Mouse (Mus musculus) forebrain, embryonic 11.5 days (tissue): ENCODE measurements around the gene Rbm20. TPM values are rescaled to one million over a fixed set of nuclear protein-coding genes. Genes with fewer than 3 reads are reported as not detected.
"Not testable (repeated sequence)": the region's sequence is repeated elsewhere in the genome, so short reads cannot be mapped to it uniquely, and the experiment has no call there.

Source experiments
- ATAC-seq: fragments of 200-750 bp; cut with Nextera tagmentation; replicated peaks from 2 replicates; pipeline ENCODE4 v1.8.0; 2017; ENCODE audit warnings: moderate TSS enrichment; ENCODE audit not compliant: low FRiP score
- DNase-seq: peaks from one replicate; pipeline ENCODE4 v3.0.0-alpha.2; 2017; ENCODE audit warnings: low spot score
- H3K27ac ChIP-seq: fragments of 300-500 bp; sonication (generic); 2 replicates; pipeline ENCODE4 v1.5.1; 2014; ENCODE audit warnings: low read depth, low read length
- H3K27me3 ChIP-seq: fragments of 300-500 bp; sonication (generic); 2 replicates; pipeline ENCODE4 v1.6.1; 2014; ENCODE audit warnings: mild to moderate bottlenecking, low read length, mixed read lengths; ENCODE audit not compliant: control insufficient read depth, insufficient read depth
- H3K36me3 ChIP-seq: fragments of 300-500 bp; sonication (generic); 2 replicates; pipeline ENCODE4 v1.6.1; 2014; ENCODE audit warnings: mild to moderate bottlenecking, low read length, moderate library complexity, mixed read lengths; ENCODE audit not compliant: control insufficient read depth, insufficient read depth
- H3K4me1 ChIP-seq: fragments of 300-500 bp; sonication (generic); replicated peaks from 2 replicates; pipeline ENCODE4 v1.6.1; 2014; ENCODE audit warnings: low read length, mixed read lengths; ENCODE audit not compliant: control insufficient read depth, insufficient read depth
- H3K4me2 ChIP-seq: fragments of 300-500 bp; sonication (generic); 2 replicates; pipeline ENCODE4 v1.6.1; 2014; ENCODE audit warnings: low read depth, mild to moderate bottlenecking, low read length, moderate library complexity, mixed read lengths; ENCODE audit not compliant: severe bottlenecking
- H3K4me3 ChIP-seq: fragments of 300-500 bp; sonication (generic); 2 replicates; pipeline ENCODE4 v1.5.1; 2014; ENCODE audit warnings: low read depth, low read length
- H3K9ac ChIP-seq: fragments of 300-500 bp; sonication (generic); 2 replicates; pipeline ENCODE4 v1.6.1; 2014; ENCODE audit warnings: low read length
- H3K9me3 ChIP-seq: fragments of 300-500 bp; sonication (generic); 2 replicates; pipeline ENCODE4 v1.6.1; 2016; ENCODE audit warnings: low read length, mixed read lengths; ENCODE audit not compliant: control insufficient read depth
- WGBS: fragments of 180-500 bp; shearing (Covaris S2); extraction: QIAGEN DNeasy Blood & Tissue Kit; methylation state at CpG from one replicate; pipeline ENCODE4 v1.1.7; 2014; 5-methylcytosine and 5-hydroxymethylcytosine counted together
- polyA plus RNA-seq: library from polyadenylated mRNA; unstranded; fragments of >200 nt; fragmentation: Nextera tagmentation; extraction: Ambion mirVana; gene quantifications from 2 replicates; pipeline ENCODE4 v1.2.1, GENCODE M21; 2014

The Rbm20 gene
- polyA plus RNA-seq, 1 experiment from 2014 or later = 4.6 TPM

GRCm38 (mm10) chr19:53649802-53650201 is 27.3 kb upstream of the Rbm20 start:
- Histone ChIP-seq H3K27me3 (no peaks in the 10 kb centered on the region), H3K4me1 (peaks cover 7% of the 10 kb centered on the region), H3K9ac (no peak overlapping the region), H3K36me3 (no peaks in the 10 kb centered on the region; the same call in 1 of the 2 replicates), H3K4me2 (no peak overlapping the region), H3K27ac (no peak overlapping the region), H3K4me3 (no peak overlapping the region), H3K9me3 (no peaks in the 10 kb centered on the region)
- no peak for ATAC-seq
- WGBS = 80% methylated on average over 5 of the region's 5 CpGs
- DNase-seq = no peak

GRCm38 (mm10) chr19:53650921-53651320 is 26.2 kb upstream of the Rbm20 start:
- DNase-seq = no peak
- no peak for ATAC-seq
- Histone ChIP-seq H3K4me3 (no peak overlapping the region), H3K9ac (no peak overlapping the region), H3K4me1 (peaks cover 7% of the 10 kb centered on the region), H3K4me2 (no peak overlapping the region), H3K9me3 (no peaks in the 10 kb centered on the region), H3K27me3 (no peaks in the 10 kb centered on the region), H3K27ac (no peak overlapping the region), H3K36me3 (no peaks in the 10 kb centered on the region; the same call in 1 of the 2 replicates)
- WGBS = 88% methylated on average over 7 of the region's 7 CpGs

- peaks cover 7% of the 10 kb centered on the region for H3K4me1 ChIP-seq
- H3K9me3 ChIP-seq = no peaks in the 10 kb centered on the region
- WGBS = 74% methylated on average over 9 of the region's 9 CpGs
- no peaks in the 10 kb centered on the region for H3K27me3 ChIP-seq
- H3K4me2 ChIP-seq = no peak overlapping the region
- no peak overlapping the region for H3K4me3 ChIP-seq
- no peak overlapping the region for H3K9ac ChIP-seq
- H3K36me3 ChIP-seq = no peaks in the 10 kb centered on the region
- H3K27ac ChIP-seq = no peak overlapping the region
- ATAC-seq (no peak), DNase-seq (no peak)
Measured at GRCm38 (mm10) chr19:53652267-53652666, 24.8 kb upstream of the Rbm20 start.

- no peak overlapping the region for H3K4me2 ChIP-seq
- no peaks in the 10 kb centered on the region for H3K36me3 ChIP-seq
- no peak overlapping the region for H3K27ac ChIP-seq
- peaks cover 7% of the 10 kb centered on the region for H3K4me1 ChIP-seq
- DNase-seq (no peak), ATAC-seq (peak; percentile 42)
- no peaks in the 10 kb centered on the region for H3K27me3 ChIP-seq
- 72% methylated on average over 20 of the region's 20 CpGs for WGBS
- H3K4me3 ChIP-seq = no peak overlapping the region
- no peaks in the 10 kb centered on the region for H3K9me3 ChIP-seq
- H3K9ac ChIP-seq = no peak overlapping the region
Measured at GRCm38 (mm10) chr19:53653624-53654467, 23.3 kb upstream of the Rbm20 start.

GRCm38 (mm10) chr19:53656443-53656842 is 20.7 kb upstream of the Rbm20 start:
- H3K27me3 ChIP-seq, ATAC-seq, H3K4me1 ChIP-seq, DNase-seq, H3K9me3 ChIP-seq, H3K9ac ChIP-seq, H3K4me2 ChIP-seq, H3K27ac ChIP-seq, H3K36me3 ChIP-seq, H3K4me3 ChIP-seq: not testable (repeated sequence)
- WGBS = 92% methylated on average over 10 of the region's 11 CpGs

- no peak for ATAC-seq
- Histone ChIP-seq H3K4me2 (no peak overlapping the region), H3K27ac (no peak overlapping the region)
Measured at GRCm38 (mm10) chr19:53657437-53657836, 19.7 kb upstream of the Rbm20 start.

GRCm38 (mm10) chr19:53660722-53661420 is 16.2 kb upstream of the Rbm20 start:
- DNase-seq = peak; percentile 31
- WGBS = 89% methylated on average over 9 of the region's 9 CpGs
- no peaks in the 10 kb centered on the region for H3K36me3 ChIP-seq

More at GRCm38 (mm10) chr19:53657437-53657836, 19.7 kb upstream of the Rbm20 start:
- no peaks in the 10 kb centered on the region for H3K9me3 ChIP-seq
- H3K4me1 ChIP-seq = peaks cover 8% of the 10 kb centered on the region
- no peaks in the 10 kb centered on the region for H3K36me3 ChIP-seq
- no peak overlapping the region for H3K4me3 ChIP-seq
- no peaks in the 10 kb centered on the region for H3K27me3 ChIP-seq
- no peak for DNase-seq
- no peak overlapping the region for H3K9ac ChIP-seq
- 84% methylated on average over 5 of the region's 5 CpGs for WGBS

GRCm38 (mm10) chr19:53661938-53662722 is 15.0 kb upstream of the Rbm20 start:
- Histone ChIP-seq H3K4me3 (no peak overlapping the region), H3K4me1 (peaks cover 3% of the 10 kb centered on the region; the same call in 1 of the 2 replicates), H3K9me3 (no peaks in the 10 kb centered on the region), H3K27me3 (no peaks in the 10 kb centered on the region), H3K4me2 (no peak overlapping the region), H3K9ac (no peak overlapping the region), H3K36me3 (no peaks in the 10 kb centered on the region), H3K27ac (no peak overlapping the region)
- ATAC-seq (no peak), DNase-seq (no peak)
- 42% methylated on average over 14 of the region's 14 CpGs for WGBS

More at GRCm38 (mm10) chr19:53660722-53661420, 16.2 kb upstream of the Rbm20 start:
- Histone ChIP-seq H3K4me2 (no peak overlapping the region), H3K27ac (no peak overlapping the region), H3K9me3 (no peaks in the 10 kb centered on the region), H3K9ac (no peak overlapping the region), H3K27me3 (no peaks in the 10 kb centered on the region), H3K4me3 (no peak overlapping the region), H3K4me1 (peaks cover 3% of the 10 kb centered on the region; the same call in 1 of the 2 replicates)
- ATAC-seq = no peak
